Mouse (Mus musculus): ENCODE results near the gene Ifrd1. TPM values are rescaled to one million over a fixed set of nuclear protein-coding genes. Genes with fewer than 3 reads are reported as not detected.

Gene Ifrd1
- total RNA-seq, 2 experiments from 2014 or later: 105 to 108 TPM

GRCm38 (mm10) chr12:40243821-40244221, 4.5 kb downstream of the Ifrd1 start:
- DNase-seq (ENCODE audit: low spot score in 2 of 2): peak in 1 of 2 experiments; percentile 30

- DNase-seq (ENCODE audit: low spot score in 2 of 2): no peak
Measured at GRCm38 (mm10) chr12:40243241-40243640, 5.1 kb downstream of the Ifrd1 start.

- DNase-seq (ENCODE audit: low spot score in 2 of 2): no peak
Measured at GRCm38 (mm10) chr12:40239161-40239560, 9.1 kb downstream of the Ifrd1 start.

- DNase-seq (ENCODE audit: low spot score in 2 of 2): no peak
Measured at GRCm38 (mm10) chr12:40232231-40232630, 16.1 kb downstream of the Ifrd1 start.

GRCm38 (mm10) chr12:40231632-40232031, 16.7 kb downstream of the Ifrd1 start:
- DNase-seq (ENCODE audit: low spot score in 2 of 2): peak; percentile 38 to 59

- DNase-seq (ENCODE audit: low spot score in 2 of 2): no peak
Measured at GRCm38 (mm10) chr12:40224171-40224880, 24.0 kb downstream of the Ifrd1 start.

GRCm38 (mm10) chr12:40223676-40224075, 24.6 kb downstream of the Ifrd1 start:
- no peak for DNase-seq (ENCODE audit: low spot score in 2 of 2)

- peak; percentile 100 for DNase-seq (ENCODE audit: low spot score in 2 of 2)
Measured at GRCm38 (mm10) chr12:40223082-40223619, 25.2 kb downstream of the Ifrd1 start.

GRCm38 (mm10) chr12:40222251-40223081, 25.8 kb downstream of the Ifrd1 start:
- DNase-seq (ENCODE audit: low spot score in 2 of 2): peak; percentile 91 to 96

GRCm38 (mm10) chr12:40221611-40222010, 26.7 kb downstream of the Ifrd1 start:
- no peak for DNase-seq (ENCODE audit: low spot score in 2 of 2)

- no peak for DNase-seq (ENCODE audit: low spot score in 2 of 2)
Measured at GRCm38 (mm10) chr12:40220896-40221295, 27.4 kb downstream of the Ifrd1 start.

GRCm38 (mm10) chr12:40220001-40220570, 28.2 kb downstream of the Ifrd1 start:
- peak in 1 of 2 experiments; percentile 30 for DNase-seq (ENCODE audit: low spot score in 2 of 2)

GRCm38 (mm10) chr12:40218430-40218945, 29.8 kb downstream of the Ifrd1 start:
- no peak for DNase-seq (ENCODE audit: low spot score in 2 of 2)

GRCm38 (mm10) chr12:40217776-40218175, 30.5 kb downstream of the Ifrd1 start:
- no peak for DNase-seq (ENCODE audit: low spot score in 2 of 2)

- DNase-seq (ENCODE audit: low spot score in 2 of 2): no peak
Measured at GRCm38 (mm10) chr12:40214888-40215876, 33.1 kb downstream of the Ifrd1 start.

GRCm38 (mm10) chr12:40209049-40209448, 39.3 kb downstream of the Ifrd1 start:
- DNase-seq (ENCODE audit: low spot score in 2 of 2): no peak

- DNase-seq (ENCODE audit: low spot score in 2 of 2): no peak
Measured at GRCm38 (mm10) chr12:40207909-40208308, 40.4 kb downstream of the Ifrd1 start.

- DNase-seq (ENCODE audit: low spot score in 2 of 2): no peak
Measured at GRCm38 (mm10) chr12:40202161-40203035, 45.9 kb downstream of the Ifrd1 start.
